Mouse (Mus musculus) hindbrain, embryonic 16.5 days (tissue): ENCODE measurements around the gene Trappc10. TPM values are rescaled to one million over a fixed set of nuclear protein-coding genes. Genes with fewer than 3 reads are reported as not detected.
A peak's percentile ranks its signal among the peaks of the same experiment; 100 is the strongest.

Source experiments
- ATAC-seq: fragments of 200-750 bp; cut with Nextera tagmentation; 2 replicates; pipeline ENCODE4 v1.8.0; 2017; ENCODE audit warnings: moderate TSS enrichment, moderate library complexity
- H3K27ac ChIP-seq: fragments of 300-500 bp; sonication (generic); 2 replicates; pipeline ENCODE4 v1.5.1; 2014; ENCODE audit warnings: low read depth, mild to moderate bottlenecking, control low read depth, low read length, moderate library complexity
- H3K27me3 ChIP-seq: fragments of 300-500 bp; sonication (generic); replicated peaks from 2 replicates; pipeline ENCODE4 v1.6.1; 2014; ENCODE audit warnings: low read length; ENCODE audit not compliant: control insufficient read depth, insufficient read depth
- H3K36me3 ChIP-seq: fragments of 300-500 bp; sonication (generic); 2 replicates; pipeline ENCODE4 v1.6.1; 2014; ENCODE audit warnings: mild to moderate bottlenecking, low read length, moderate library complexity, mixed read lengths; ENCODE audit not compliant: control insufficient read depth, insufficient read depth
- H3K4me1 ChIP-seq: fragments of 300-500 bp; sonication (generic); 2 replicates; pipeline ENCODE4 v1.6.1; 2014; ENCODE audit warnings: low read depth, low read length; ENCODE audit not compliant: control insufficient read depth, insufficient read depth
- H3K4me2 ChIP-seq: fragments of 300-500 bp; sonication (generic); 2 replicates; pipeline ENCODE4 v1.6.1; 2014; ENCODE audit warnings: mild to moderate bottlenecking, low read length, control low read depth, moderate library complexity
- H3K4me3 ChIP-seq: fragments of 300-500 bp; sonication (generic); 2 replicates; pipeline ENCODE4 v1.5.1; 2014; ENCODE audit warnings: mild to moderate bottlenecking, low read length, control low read depth, moderate library complexity
- H3K9ac ChIP-seq: fragments of 300-500 bp; sonication (generic); 2 replicates; pipeline ENCODE4 v1.6.1; 2014; ENCODE audit warnings: low read depth, mild to moderate bottlenecking, control low read depth, low read length, moderate library complexity
- H3K9me3 ChIP-seq: fragments of 300-500 bp; sonication (generic); 2 replicates; pipeline ENCODE4 v1.6.1; 2014; ENCODE audit warnings: mild to moderate bottlenecking, low read length, moderate library complexity; ENCODE audit not compliant: control insufficient read depth
- WGBS: fragments of 180-500 bp; shearing (Covaris S2); extraction: QIAGEN DNeasy Blood & Tissue Kit; methylation state at CpG from one replicate; pipeline ENCODE4 v1.1.7; 2014; 5-methylcytosine and 5-hydroxymethylcytosine counted together
- polyA plus RNA-seq: library from polyadenylated mRNA; unstranded; fragments of >200 nt; fragmentation: Nextera tagmentation; extraction: Ambion mirVana; gene quantifications from 2 replicates; pipeline ENCODE4 v1.2.1, GENCODE M21; 2015

The Trappc10 gene
- polyA plus RNA-seq, 1 experiment from 2014 or later: 11.3 TPM

DNA sequence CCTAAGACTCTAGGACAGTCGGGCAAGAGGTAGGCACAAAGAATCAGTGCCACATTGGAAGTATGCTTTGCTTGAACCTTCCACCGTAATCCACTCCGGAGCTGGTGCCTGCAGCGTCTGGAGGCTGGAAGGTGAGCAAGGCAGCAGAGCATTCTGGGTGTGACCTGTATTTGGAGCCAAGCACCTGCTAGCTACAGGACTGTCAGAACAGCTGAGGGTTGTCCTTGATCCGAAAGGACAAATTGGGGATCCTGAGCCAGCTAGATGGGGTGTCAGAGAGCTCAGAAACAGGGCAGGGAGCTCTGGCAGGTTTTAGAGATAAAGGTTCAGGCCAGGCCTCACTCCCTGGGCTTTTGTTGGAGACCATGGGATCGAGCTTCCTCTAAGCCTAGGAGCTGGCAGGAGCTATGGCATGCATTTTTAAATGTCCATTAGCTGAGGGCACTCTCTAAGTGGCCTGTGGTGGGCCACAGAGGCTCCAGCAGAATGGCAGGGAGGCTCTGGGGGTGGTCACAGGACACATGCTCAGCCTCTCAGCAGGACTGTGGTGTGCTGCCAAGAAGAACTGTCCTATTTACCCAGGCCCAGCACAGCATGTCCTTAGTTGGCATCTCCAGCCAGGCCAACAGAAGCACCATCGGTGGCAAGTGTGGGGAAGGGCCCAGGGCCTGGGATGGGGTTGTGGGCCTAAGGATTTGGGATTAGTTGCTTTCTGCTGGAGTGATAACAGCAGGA is 16.6 kb upstream of the Trappc10 start:
- Histone ChIP-seq H3K9ac (no peak overlapping the region), H3K27ac (no peak overlapping the region), H3K4me3 (no peak overlapping the region), H3K4me1 (no peaks in the 10 kb centered on the region), H3K9me3 (no peaks in the 10 kb centered on the region), H3K36me3 (no peaks in the 10 kb centered on the region), H3K4me2 (no peak overlapping the region), H3K27me3 (no peaks in the 10 kb centered on the region)
- 73% methylated on average over 7 of the region's 7 CpGs for WGBS
- no peak for ATAC-seq

GRCm38 (mm10) chr10:78260322-78260721 is 15.9 kb upstream of the Trappc10 start:
- H3K4me2 ChIP-seq: no peak overlapping the region
- no peak overlapping the region for H3K27ac ChIP-seq
- no peak overlapping the region for H3K9ac ChIP-seq
- no peaks in the 10 kb centered on the region for H3K4me1 ChIP-seq
- H3K9me3 ChIP-seq: no peaks in the 10 kb centered on the region
- H3K36me3 ChIP-seq: no peaks in the 10 kb centered on the region
- no peak overlapping the region for H3K4me3 ChIP-seq
- H3K27me3 ChIP-seq: no peaks in the 10 kb centered on the region
- ATAC-seq: no peak
- WGBS: 23% methylated on average over 5 of the region's 5 CpGs

GRCm38 (mm10) chr10:78259702-78260101 is 15.3 kb upstream of the Trappc10 start:
- no peak overlapping the region for H3K27ac ChIP-seq
- H3K4me1 ChIP-seq: no peaks in the 10 kb centered on the region
- H3K27me3 ChIP-seq: no peaks in the 10 kb centered on the region
- H3K4me2 ChIP-seq: no peak overlapping the region
- H3K36me3 ChIP-seq: no peaks in the 10 kb centered on the region
- H3K9ac ChIP-seq: no peak overlapping the region
- H3K4me3 ChIP-seq: no peak overlapping the region
- H3K9me3 ChIP-seq: no peaks in the 10 kb centered on the region
- WGBS: 58% methylated on average over 6 of the region's 6 CpGs
- ATAC-seq: no peak

GRCm38 (mm10) chr10:78259230-78259629 is 14.8 kb upstream of the Trappc10 start:
- Histone ChIP-seq H3K4me3 (no peak overlapping the region), H3K36me3 (no peaks in the 10 kb centered on the region), H3K9me3 (no peaks in the 10 kb centered on the region), H3K4me2 (no peak overlapping the region), H3K4me1 (no peaks in the 10 kb centered on the region), H3K27me3 (no peaks in the 10 kb centered on the region), H3K9ac (no peak overlapping the region), H3K27ac (no peak overlapping the region)
- no peak for ATAC-seq
- 72% methylated on average over 5 of the region's 5 CpGs for WGBS

DNA sequence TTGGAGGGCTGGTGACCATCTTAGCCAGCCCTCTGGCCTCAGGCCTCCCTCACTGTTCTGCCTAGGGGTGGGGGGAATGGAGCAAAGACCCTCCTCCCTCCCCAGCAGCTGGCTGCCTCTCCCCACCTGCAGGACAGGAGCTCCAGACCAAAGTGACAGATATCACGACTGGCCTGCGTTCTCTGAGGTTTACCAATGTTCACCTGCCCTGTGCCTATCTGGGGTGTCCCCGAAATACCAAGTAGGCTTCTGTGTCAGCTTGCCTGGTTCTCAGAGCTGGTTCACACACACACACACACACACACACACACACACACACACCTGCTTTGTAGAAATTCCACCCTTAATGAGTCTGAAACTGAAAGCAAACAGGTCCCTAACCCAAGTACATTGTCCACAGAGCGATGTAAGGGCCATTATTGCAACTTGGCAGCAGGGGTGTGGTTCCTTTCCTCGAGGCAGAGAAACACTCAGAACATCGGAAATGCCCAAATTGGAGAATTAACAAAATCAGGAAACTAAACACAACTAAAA is 13.8 kb upstream of the Trappc10 start:
- ATAC-seq: no peak
- Histone ChIP-seq H3K9me3 (no peaks in the 10 kb centered on the region), H3K9ac (no peak overlapping the region), H3K4me3 (no peak overlapping the region), H3K27me3 (no peaks in the 10 kb centered on the region), H3K4me2 (no peak overlapping the region), H3K27ac (no peak overlapping the region), H3K36me3 (no peaks in the 10 kb centered on the region), H3K4me1 (no peaks in the 10 kb centered on the region)
- WGBS: 80% methylated on average over 6 of the region's 6 CpGs

- Histone ChIP-seq H3K36me3 (no peaks in the 10 kb centered on the region), H3K4me3 (no peak overlapping the region), H3K4me1 (no peaks in the 10 kb centered on the region), H3K4me2 (no peak overlapping the region), H3K27me3 (no peaks in the 10 kb centered on the region), H3K9me3 (no peaks in the 10 kb centered on the region), H3K9ac (no peak overlapping the region), H3K27ac (no peak overlapping the region)
- no peak for ATAC-seq
- WGBS: 64% methylated on average over 4 of the region's 4 CpGs
Measured at GRCm38 (mm10) chr10:78255646-78256059, 11.2 kb upstream of the Trappc10 start.

GRCm38 (mm10) chr10:78247206-78247605 is 2.8 kb upstream of the Trappc10 start:
- no peak for ATAC-seq
- no peaks in the 10 kb centered on the region for H3K27me3 ChIP-seq
- H3K9me3 ChIP-seq: no peaks in the 10 kb centered on the region
- no peak overlapping the region for H3K9ac ChIP-seq
- no peak overlapping the region for H3K4me2 ChIP-seq
- H3K27ac ChIP-seq: no peak overlapping the region
- H3K36me3 ChIP-seq: no peaks in the 10 kb centered on the region
- H3K4me3 ChIP-seq: no peak overlapping the region
- WGBS: 90% methylated on average over 3 of the region's 3 CpGs
- peaks cover 15% of the 10 kb centered on the region for H3K4me1 ChIP-seq

DNA sequence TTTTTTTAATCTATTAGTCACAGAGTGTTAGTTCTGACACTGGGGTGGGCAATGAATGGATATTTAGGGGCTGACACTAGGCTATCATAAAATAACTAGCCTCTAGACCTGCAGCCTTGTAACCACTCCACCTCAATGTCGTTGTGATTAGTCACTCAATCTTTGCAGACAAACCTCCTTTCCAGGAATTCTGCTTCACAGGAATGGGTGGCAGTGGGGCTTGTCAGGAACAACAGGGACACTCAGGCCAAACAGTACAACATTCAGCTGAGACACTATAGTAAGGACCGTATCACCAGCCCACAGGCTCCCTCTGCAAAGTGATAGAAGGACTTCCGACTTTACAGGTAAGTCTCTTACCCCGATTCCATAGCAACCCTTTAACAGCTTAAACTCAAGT is 2.3 kb upstream of the Trappc10 start:
- H3K9ac ChIP-seq: no peak overlapping the region
- H3K27me3 ChIP-seq: no peaks in the 10 kb centered on the region
- no peak overlapping the region for H3K4me3 ChIP-seq
- H3K27ac ChIP-seq: no peak overlapping the region
- 89% methylated on average over 4 of the region's 4 CpGs for WGBS
- H3K36me3 ChIP-seq: no peaks in the 10 kb centered on the region
- H3K9me3 ChIP-seq: no peaks in the 10 kb centered on the region
- H3K4me2 ChIP-seq: no peak overlapping the region
- peaks cover 15% of the 10 kb centered on the region for H3K4me1 ChIP-seq
- no peak for ATAC-seq

DNA sequence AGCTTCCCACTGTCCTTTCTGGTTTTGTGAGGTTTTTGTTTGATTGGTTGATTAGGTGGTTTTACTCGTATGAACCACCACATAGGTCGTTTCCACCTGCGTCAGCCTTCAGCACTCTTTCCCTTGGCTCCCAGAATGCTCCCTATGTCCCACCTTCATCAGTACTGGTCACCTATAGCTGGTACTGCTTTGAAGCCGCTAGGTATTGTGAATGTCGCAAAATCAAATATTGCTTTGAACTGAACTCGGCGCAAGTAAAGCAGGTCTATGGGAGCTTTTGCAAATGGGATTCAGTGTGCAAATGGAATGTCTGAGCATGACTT is 745 bp upstream of the Trappc10 start:
- H3K9me3 ChIP-seq: no peaks in the 10 kb centered on the region
- peak overlapping the region; percentile 96 for H3K4me2 ChIP-seq
- peaks cover 15% of the 10 kb centered on the region for H3K4me1 ChIP-seq
- ATAC-seq: peak; percentile 67
- peak overlapping the region; percentile 91 for H3K4me3 ChIP-seq
- H3K27me3 ChIP-seq: no peaks in the 10 kb centered on the region
- H3K9ac ChIP-seq: peak overlapping the region; percentile 87
- 18% methylated on average over 7 of the region's 7 CpGs for WGBS
- peak overlapping the region; percentile 86 for H3K27ac ChIP-seq
- H3K36me3 ChIP-seq: no peaks in the 10 kb centered on the region
